Mouse (Mus musculus) heart, embryonic 13.5 days (tissue): ENCODE results near the gene 1810010D01Rik. TPM values are rescaled to one million over a fixed set of nuclear protein-coding genes. Genes with fewer than 3 reads are reported as not detected.

Experiments
- ATAC-seq: fragments of 200-750 bp; cut with Nextera tagmentation; 2 replicates; pipeline ENCODE4 v1.8.0; 2017; ENCODE audit warnings: moderate TSS enrichment; ENCODE audit not compliant: insufficient number of reproducible peaks, low FRiP score, low TSS enrichment; ENCODE audit errors: extremely low read depth
- H3K27ac ChIP-seq: fragments of 300-500 bp; sonication (generic); replicated peaks from 2 replicates; pipeline ENCODE4 v1.5.1; 2015; ENCODE audit warnings: moderate library complexity, mild to moderate bottlenecking, inconsistent platforms
- H3K27me3 ChIP-seq: fragments of 300-500 bp; sonication (generic); replicated peaks from 2 replicates; pipeline ENCODE4 v1.6.1; 2015; ENCODE audit warnings: mild to moderate bottlenecking, inconsistent platforms
- H3K36me3 ChIP-seq: fragments of 300-500 bp; sonication (generic); 2 replicates; pipeline ENCODE4 v1.6.1; 2015; ENCODE audit warnings: mild to moderate bottlenecking, inconsistent platforms
- H3K4me1 ChIP-seq: fragments of 300-500 bp; sonication (generic); 2 replicates; pipeline ENCODE4 v1.6.1; 2015; ENCODE audit warnings: inconsistent platforms
- H3K4me2 ChIP-seq: fragments of 300-500 bp; sonication (generic); 2 replicates; pipeline ENCODE4 v1.6.1; 2015; ENCODE audit warnings: inconsistent platforms, mild to moderate bottlenecking, moderate library complexity
- H3K4me3 ChIP-seq: fragments of 300-500 bp; sonication (generic); 2 replicates; pipeline ENCODE4 v1.5.1; 2015; ENCODE audit warnings: moderate library complexity, mild to moderate bottlenecking, inconsistent platforms
- H3K9ac ChIP-seq: fragments of 300-500 bp; sonication (generic); 2 replicates; pipeline ENCODE4 v1.6.1; 2015; ENCODE audit warnings: inconsistent platforms, mild to moderate bottlenecking, moderate library complexity
- H3K9me3 ChIP-seq: fragments of 300-500 bp; sonication (generic); 2 replicates; pipeline ENCODE4 v1.6.1; 2016; ENCODE audit warnings: inconsistent platforms
- WGBS: fragments of 180-500 bp; shearing (Covaris S2); methylation state at CpG from one replicate; pipeline ENCODE4 v1.1.7; 2015; ENCODE audit warnings: mixed read lengths; 5-methylcytosine and 5-hydroxymethylcytosine counted together
- polyA plus RNA-seq: library from polyadenylated mRNA; unstranded; fragments of >200 nt; fragmentation: Nextera tagmentation; extraction: Ambion mirVana; gene quantifications from 2 replicates; pipeline ENCODE4 v1.2.1, GENCODE M21; 2015

Gene 1810010D01Rik
- polyA plus RNA-seq = 0.16 and 0.29 TPM in 2 replicates

DNA sequence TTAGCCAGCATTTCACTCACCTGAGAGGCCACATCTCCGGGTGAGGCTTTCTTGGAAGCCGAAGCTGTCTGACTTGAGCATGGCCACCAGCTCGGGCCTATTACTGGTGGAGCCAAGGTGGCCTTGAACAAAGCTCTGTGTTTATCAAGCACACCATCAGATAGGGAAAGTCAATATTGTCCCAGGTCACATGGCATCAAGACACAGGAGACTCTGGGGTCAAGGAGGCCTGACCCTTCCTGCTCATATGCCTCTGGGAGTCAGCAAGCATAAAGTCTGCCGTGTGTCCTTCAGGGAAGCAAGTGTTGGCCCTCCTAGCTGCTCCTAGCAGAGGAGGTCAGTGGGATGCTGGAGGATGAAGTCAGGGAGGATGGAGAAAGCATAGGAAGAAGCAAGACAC, at the start of gene 1810010D01Rik:
1810010D01Rik (minus strand) TSS at position 114 of the 400 bp plus-strand sequence.
- Histone ChIP-seq H3K27ac (peak within 1 kb of the TSS; percentile 96), H3K4me1 (peaks cover 44% of the 10 kb centered on the region), H3K9ac (peak within 1 kb of the TSS; percentile 80), H3K4me2 (no peak within 1 kb of the TSS), H3K4me3 (no peak within 1 kb of the TSS), H3K27me3 (no peaks in the 10 kb centered on the region), H3K9me3 (no peaks in the 10 kb centered on the region), H3K36me3 (no peaks in the 10 kb centered on the region)
- no peak for ATAC-seq
- WGBS = 81% methylated on average over 4 of the region's 4 CpGs

DNA sequence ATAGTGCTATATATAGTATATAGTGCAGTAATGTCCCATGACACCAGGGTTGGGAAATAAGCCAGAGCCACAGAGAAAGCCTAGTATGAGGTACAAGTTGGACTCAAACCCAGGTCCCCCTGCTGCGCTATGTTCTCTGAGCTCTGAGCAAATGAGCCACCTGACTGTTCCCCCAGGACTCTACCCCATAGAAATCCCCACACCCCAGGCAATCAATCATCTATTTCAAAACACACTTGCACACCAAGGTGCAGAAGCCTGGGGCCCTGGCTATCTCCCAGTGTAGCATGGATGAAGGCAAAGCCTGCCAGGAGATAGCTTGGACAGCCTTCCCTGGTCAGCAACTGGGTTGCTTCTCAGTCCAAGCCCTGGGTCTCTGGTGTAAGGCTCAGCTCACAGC, 48.2 kb upstream of the 1810010D01Rik start:
- Histone ChIP-seq H3K4me2 (no peak overlapping the region), H3K27ac (no peak overlapping the region), H3K9me3 (no peaks in the 10 kb centered on the region), H3K9ac (no peak overlapping the region), H3K4me1 (peaks cover 5% of the 10 kb centered on the region; the same call in 1 of the 2 replicates), H3K36me3 (peaks cover 54% of the 10 kb centered on the region), H3K27me3 (no peaks in the 10 kb centered on the region), H3K4me3 (no peak overlapping the region)
- ATAC-seq = no peak
- WGBS = 89% methylated on average over 1 of the region's 1 CpGs

DNA sequence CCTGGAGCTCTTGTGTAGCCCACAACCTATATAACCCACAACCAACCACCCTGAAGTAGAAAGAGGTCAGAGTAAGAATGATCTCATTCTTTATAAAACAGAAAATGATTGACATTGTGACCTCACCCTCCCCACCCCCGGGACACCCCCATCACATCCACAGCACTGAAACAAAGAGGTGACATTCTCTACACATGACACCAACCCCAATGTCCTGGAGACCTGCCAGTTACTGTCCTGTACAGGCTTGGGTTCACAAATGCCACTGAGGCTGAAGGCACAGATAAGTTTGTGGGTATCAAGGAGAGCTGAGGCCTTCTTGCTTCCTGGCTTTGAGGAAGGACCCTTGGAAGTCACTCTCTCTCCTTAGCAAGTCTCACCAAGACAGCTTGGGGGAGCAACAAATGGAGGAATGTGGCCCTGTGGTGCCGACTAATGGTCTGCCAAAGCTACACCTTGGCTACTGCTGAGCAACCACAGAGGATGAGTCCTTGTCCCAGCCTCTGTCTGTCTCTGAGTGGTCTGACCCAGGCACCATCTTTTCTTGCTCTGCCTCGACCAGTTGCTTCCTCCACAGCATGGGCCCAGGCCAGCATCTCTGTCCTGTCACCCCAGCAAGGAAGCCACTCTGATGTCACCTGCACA, 46.2 kb upstream of the 1810010D01Rik start:
- no peak for ATAC-seq

GRCm38 (mm10) chr7:145252715-145253476, 45.0 kb upstream of the 1810010D01Rik start:
- no peak overlapping the region for H3K9ac ChIP-seq
- peaks cover 36% of the 10 kb centered on the region for H3K36me3 ChIP-seq
- H3K27ac ChIP-seq = no peak overlapping the region
- peaks cover 5% of the 10 kb centered on the region; the same call in 1 of the 2 replicates for H3K4me1 ChIP-seq
- no peaks in the 10 kb centered on the region for H3K27me3 ChIP-seq
- H3K4me2 ChIP-seq = no peak overlapping the region
- no peaks in the 10 kb centered on the region for H3K9me3 ChIP-seq
- ATAC-seq = no peak
- WGBS = 24% methylated on average over 8 of the region's 8 CpGs
- no peak overlapping the region for H3K4me3 ChIP-seq

More for the DNA sequence above, 46.2 kb upstream of the 1810010D01Rik start:
- Histone ChIP-seq H3K9ac (no peak overlapping the region), H3K4me3 (no peak overlapping the region), H3K4me1 (peaks cover 5% of the 10 kb centered on the region; the same call in 1 of the 2 replicates), H3K27me3 (no peaks in the 10 kb centered on the region), H3K36me3 (peaks cover 41% of the 10 kb centered on the region), H3K9me3 (no peaks in the 10 kb centered on the region), H3K27ac (no peak overlapping the region), H3K4me2 (no peak overlapping the region)
- WGBS = 54% methylated on average over 3 of the region's 3 CpGs

GRCm38 (mm10) chr7:145250225-145250624, 42.3 kb upstream of the 1810010D01Rik start:
- H3K9me3 ChIP-seq = no peaks in the 10 kb centered on the region
- no peak overlapping the region for H3K4me2 ChIP-seq
- no peak overlapping the region for H3K4me3 ChIP-seq
- WGBS = 72% methylated on average over 9 of the region's 9 CpGs
- H3K36me3 ChIP-seq = peaks cover 16% of the 10 kb centered on the region
- ATAC-seq = no peak
- no peak overlapping the region for H3K27ac ChIP-seq
- H3K27me3 ChIP-seq = no peaks in the 10 kb centered on the region
- peaks cover 5% of the 10 kb centered on the region; the same call in 1 of the 2 replicates for H3K4me1 ChIP-seq
- no peak overlapping the region for H3K9ac ChIP-seq

DNA sequence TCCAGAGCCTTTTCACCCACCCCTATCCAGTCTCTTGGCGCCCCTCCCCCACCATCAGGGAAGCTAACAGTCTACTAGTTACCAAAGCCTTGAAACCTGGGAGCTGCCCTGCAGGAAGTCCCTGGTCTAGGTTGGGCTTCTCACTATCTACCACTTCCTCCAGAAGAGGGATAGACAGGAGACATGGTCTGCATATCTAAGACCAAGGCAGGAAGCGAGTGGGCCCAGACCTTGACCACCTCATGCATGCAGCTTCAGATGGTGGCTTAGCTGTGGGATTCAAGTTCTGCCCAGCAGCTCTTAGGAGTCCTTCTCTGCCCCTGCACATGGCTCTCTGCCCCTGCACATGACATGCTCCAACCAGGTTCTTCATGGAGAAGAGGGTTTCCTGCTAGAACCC, 41.0 kb upstream of the 1810010D01Rik start:
- Histone ChIP-seq H3K9ac (no peak overlapping the region), H3K9me3 (no peaks in the 10 kb centered on the region), H3K27ac (no peak overlapping the region), H3K36me3 (0 out of 2 replicates have a peak, but pooled peaks cover 3% of the 10 kb centered on the region), H3K4me1 (peaks cover 5% of the 10 kb centered on the region; the same call in 1 of the 2 replicates), H3K27me3 (no peaks in the 10 kb centered on the region), H3K4me3 (no peak overlapping the region), H3K4me2 (no peak overlapping the region)
- 75% methylated on average over 2 of the region's 2 CpGs for WGBS
- ATAC-seq = no peak

DNA sequence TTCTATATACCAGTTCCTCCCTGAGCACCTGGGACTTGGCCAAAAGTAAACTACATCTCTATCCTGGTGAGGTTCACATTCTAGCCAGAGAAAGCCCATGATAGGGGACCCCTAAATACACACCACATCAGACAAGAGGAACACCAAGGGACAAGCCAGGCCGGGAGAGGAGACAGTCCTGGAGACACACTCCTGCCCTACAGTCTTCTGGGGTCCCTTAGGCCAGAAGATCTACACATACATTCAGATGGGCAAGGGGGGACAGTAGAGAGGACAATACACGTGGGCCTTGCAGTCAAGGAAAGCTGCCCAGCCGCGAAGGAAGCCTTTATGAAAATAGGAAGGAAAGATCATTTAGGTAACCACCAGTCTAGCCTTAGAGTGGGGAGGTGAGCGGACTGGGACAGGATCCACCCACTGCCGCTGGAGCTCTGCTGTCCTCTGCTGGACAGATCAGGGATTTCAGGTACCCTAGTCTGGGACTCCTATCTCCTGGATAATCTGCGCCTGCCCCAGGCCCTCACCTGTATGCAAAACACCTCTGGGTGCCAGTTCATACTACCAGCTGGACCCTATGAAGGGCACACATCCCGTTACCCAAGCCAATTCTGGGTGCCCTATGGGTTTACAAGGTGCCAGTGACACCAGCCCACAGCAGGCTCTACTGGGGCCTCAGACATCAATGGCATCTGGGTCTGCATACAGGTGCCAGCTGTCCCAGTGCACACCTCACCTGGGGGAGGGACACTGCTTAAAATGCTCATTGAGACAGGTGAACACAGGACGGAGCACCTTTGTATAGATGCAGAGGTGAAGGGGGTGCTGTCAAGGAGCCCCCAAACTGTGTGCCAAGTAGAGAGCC, 35.2 kb upstream of the 1810010D01Rik start:
- Histone ChIP-seq H3K9me3 (no peaks in the 10 kb centered on the region), H3K27me3 (no peaks in the 10 kb centered on the region), H3K9ac (no peak overlapping the region), H3K36me3 (no peaks in the 10 kb centered on the region), H3K4me3 (no peak overlapping the region), H3K4me2 (no peak overlapping the region), H3K4me1 (peaks cover 14% of the 10 kb centered on the region), H3K27ac (no peak overlapping the region)
- no peak; the same call in 1 of the 2 replicates for ATAC-seq
- WGBS = 12% methylated on average over 9 of the region's 9 CpGs

- H3K4me2 ChIP-seq = no peak overlapping the region
- no peak overlapping the region for H3K9ac ChIP-seq
- H3K4me1 ChIP-seq = peaks cover 14% of the 10 kb centered on the region
- no peaks in the 10 kb centered on the region for H3K9me3 ChIP-seq
- ATAC-seq = no peak
- H3K4me3 ChIP-seq = no peak overlapping the region
- 75% methylated on average over 9 of the region's 9 CpGs for WGBS
- no peak overlapping the region for H3K27ac ChIP-seq
- H3K36me3 ChIP-seq = no peaks in the 10 kb centered on the region
- no peaks in the 10 kb centered on the region for H3K27me3 ChIP-seq
These were observed 34.1 kb upstream of the 1810010D01Rik start for GRCm38 (mm10) chr7:145242028-145242427.

DNA sequence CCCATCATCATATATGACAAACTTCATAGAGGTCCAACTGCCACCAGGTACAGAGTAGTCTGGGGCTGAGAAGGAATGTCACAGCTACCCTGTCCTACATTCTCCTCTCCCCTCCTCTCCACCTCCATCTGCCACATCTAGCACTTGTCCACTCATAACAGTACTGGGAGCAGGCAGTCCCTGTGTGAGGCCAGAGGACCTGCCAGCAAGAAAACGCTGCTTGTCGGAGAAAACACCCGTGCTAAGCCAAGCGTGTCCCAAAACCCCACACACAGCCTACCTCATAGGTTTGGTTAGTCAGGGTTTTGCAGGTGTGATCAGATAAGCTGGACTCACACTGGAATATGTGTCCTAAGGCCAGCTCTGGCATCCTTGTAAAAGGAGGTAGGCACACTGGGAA, 33.0 kb upstream of the 1810010D01Rik start:
- no peaks in the 10 kb centered on the region for H3K27me3 ChIP-seq
- H3K36me3 ChIP-seq = no peaks in the 10 kb centered on the region
- H3K4me3 ChIP-seq = no peak overlapping the region
- WGBS = 88% methylated on average over 4 of the region's 4 CpGs
- H3K27ac ChIP-seq = no peak overlapping the region
- peaks cover 14% of the 10 kb centered on the region for H3K4me1 ChIP-seq
- H3K9me3 ChIP-seq = no peaks in the 10 kb centered on the region
- no peak overlapping the region for H3K9ac ChIP-seq
- no peak overlapping the region for H3K4me2 ChIP-seq
- no peak for ATAC-seq

GRCm38 (mm10) chr7:145239736-145240505, 32.0 kb upstream of the 1810010D01Rik start:
- WGBS = 70% methylated on average over 8 of the region's 8 CpGs
- ATAC-seq = no peak
- no peaks in the 10 kb centered on the region for H3K9me3 ChIP-seq
- H3K4me1 ChIP-seq = peaks cover 14% of the 10 kb centered on the region
- no peak overlapping the region for H3K4me3 ChIP-seq
- H3K4me2 ChIP-seq = no peak overlapping the region
- no peaks in the 10 kb centered on the region for H3K36me3 ChIP-seq
- H3K27ac ChIP-seq = no peak overlapping the region
- H3K27me3 ChIP-seq = no peaks in the 10 kb centered on the region
- no peak overlapping the region for H3K9ac ChIP-seq
